Comparison of ENCODE assay signal across 8 mouse cellular contexts in the genomic region with DNA sequence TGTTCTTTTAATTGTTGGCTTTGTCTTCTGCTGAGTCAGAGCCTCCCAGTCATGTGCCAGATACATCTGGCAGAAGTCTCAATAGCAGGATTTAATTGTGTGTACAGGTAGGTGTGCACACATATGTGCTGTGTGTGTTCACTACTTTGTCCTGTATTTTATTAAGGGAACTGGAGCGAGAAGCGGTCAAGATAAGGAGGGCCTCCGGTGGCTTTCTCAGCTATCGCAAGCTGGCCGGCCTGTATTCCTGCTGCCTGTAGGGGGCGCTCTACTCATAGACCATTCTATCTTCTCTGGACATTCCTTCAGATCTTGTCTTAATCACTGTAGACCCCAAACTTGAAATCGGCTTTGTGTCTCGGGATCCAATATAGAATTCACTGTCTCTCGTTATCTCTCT. TPM values are rescaled to one million over a fixed set of nuclear protein-coding genes. Genes with fewer than 3 reads are reported as not detected.
A peak's percentile ranks its signal among the peaks of the same experiment; 100 is the strongest.
DNase-seq lines count a peak whose midpoint lies in the region; ATAC-seq and TF ChIP-seq lines count a peak whose summit lies in the region.

No protein-coding gene starts in this region.

- ATAC-seq in hindbrain, embryonic 14.5 days (ENCODE audit: low FRiP score): no peak
- no peak for ATAC-seq in hindbrain, embryonic 12.5 days (ENCODE audit: low FRiP score)
- peak; percentile 38 for ATAC-seq in inflammation-experienced regulatory T-cells, adult 6 months
- ATAC-seq in neural tube, embryonic 11.5 days (ENCODE audit: insufficient read depth, low FRiP score, low TSS enrichment): no peak

- H3K4me3 ChIP-seq in hindbrain, embryonic 14.5 days (replicated peaks; ENCODE audit: low read length): no peak overlapping the region
- no peak overlapping the region for H3K4me3 ChIP-seq in hindbrain, embryonic 12.5 days
- no peak overlapping the region for H3K4me3 ChIP-seq in bone marrow macrophage, adult 2 months (ENCODE audit: insufficient read depth, low read length)
- H3K4me3 ChIP-seq in embryonic fibroblast, embryonic 13.5 days (ENCODE audit: insufficient read depth, low read length): no peak overlapping the region
- H3K4me3 ChIP-seq in neural tube, embryonic 11.5 days (ENCODE audit: low read depth, low read length): no peak overlapping the region
- H3K4me3 ChIP-seq in testis, adult 2 months (ENCODE audit: control insufficient read depth, low read depth, low read length): no peak overlapping the region

- peak; percentile 77 for DNase-seq in hindbrain, embryonic 14.5 days (ENCODE audit: low spot score)
- peak; percentile 60 to 76 for DNase-seq in left cerebral cortex, postnatal 36 days (ENCODE audit: low spot score in 2 of 2)
- DNase-seq in neural tube, embryonic 11.5 days (ENCODE audit: low spot score): peak; percentile 56

- no peaks in the 10 kb centered on the region for H3K9me3 ChIP-seq in hindbrain, embryonic 14.5 days (ENCODE audit: control insufficient read depth, low read length)
- no peaks in the 10 kb centered on the region for H3K9me3 ChIP-seq in hindbrain, embryonic 12.5 days (replicated peaks)
- no peaks in the 10 kb centered on the region for H3K9me3 ChIP-seq in neural tube, embryonic 11.5 days (ENCODE audit: control insufficient read depth, low read length)

- H3K9ac ChIP-seq in hindbrain, embryonic 14.5 days: no peak overlapping the region
- H3K9ac ChIP-seq in hindbrain, embryonic 12.5 days: no peak overlapping the region
- H3K9ac ChIP-seq in neural tube, embryonic 11.5 days (ENCODE audit: low read length): no peak overlapping the region

- 30% methylated on average over 9 of the region's 9 CpGs for WGBS in hindbrain, embryonic 14.5 days
- WGBS in hindbrain, embryonic 12.5 days: 31% methylated on average over 9 of the region's 9 CpGs
- 29% methylated on average over 9 of the region's 9 CpGs for WGBS in neural tube, embryonic 11.5 days

- no peak overlapping the region for H3K27ac ChIP-seq in hindbrain, embryonic 14.5 days
- no peak overlapping the region for H3K27ac ChIP-seq in hindbrain, embryonic 12.5 days
- no peak overlapping the region for H3K27ac ChIP-seq in bone marrow macrophage, adult 2 months (ENCODE audit: insufficient read depth, low read depth, low read length)
- H3K27ac ChIP-seq in embryonic fibroblast, embryonic 13.5 days (ENCODE audit: insufficient read depth, low read length): no peak overlapping the region
- no peak overlapping the region for H3K27ac ChIP-seq in neural tube, embryonic 11.5 days (ENCODE audit: low read depth, low read length)
- no peak overlapping the region for H3K27ac ChIP-seq in testis, adult 2 months (ENCODE audit: control insufficient read depth, insufficient read depth, low read depth, low read length)

- intact Hi-C loops in left cerebral cortex, postnatal 36 days (cut with DNase I): loop anchor here (2.0 kb wide), 1 partner anchor 50 kb away; no protein-coding TSS in a partner anchor

- no peaks in the 10 kb centered on the region for H3K36me3 ChIP-seq in hindbrain, embryonic 14.5 days (replicated peaks; ENCODE audit: control insufficient read depth, insufficient read depth)
- H3K36me3 ChIP-seq in hindbrain, embryonic 12.5 days: peaks cover 4% of the 10 kb centered on the region; the same call in 1 of the 2 replicates
- no peaks in the 10 kb centered on the region for H3K36me3 ChIP-seq in neural tube, embryonic 11.5 days (ENCODE audit: control insufficient read depth, insufficient read depth, low read length)
- no peaks in the 10 kb centered on the region for H3K36me3 ChIP-seq in testis, adult 2 months (ENCODE audit: control insufficient read depth, insufficient read depth, low read length)

- peak; percentile 84 for TF ChIP-seq CTCF in bone marrow macrophage, adult 2 months (IDR thresholded peaks at IDR 0.05; ENCODE audit: low read depth, low read length)
- TF ChIP-seq CTCF in embryonic fibroblast, embryonic 13.5 days (IDR thresholded peaks at IDR 0.05; ENCODE audit: borderline replicate concordance, insufficient read depth, low read length): peak; percentile 30; the same call in 1 of the 2 replicates
- peak; percentile 82 for TF ChIP-seq CTCF in testis, adult 2 months (IDR thresholded peaks at IDR 0.05; ENCODE audit: control insufficient read depth, insufficient read depth, insufficient replicate concordance, low read depth, low read length)

- peaks cover 11% of the 10 kb centered on the region for H3K4me1 ChIP-seq in hindbrain, embryonic 14.5 days (replicated peaks; ENCODE audit: control insufficient read depth, insufficient read depth, low read length)
- peaks cover 17% of the 10 kb centered on the region; the same call in 1 of the 2 replicates for H3K4me1 ChIP-seq in hindbrain, embryonic 12.5 days
- H3K4me1 ChIP-seq in bone marrow macrophage, adult 2 months (ENCODE audit: control insufficient read depth, insufficient read depth, low read length): no peaks in the 10 kb centered on the region; the same call in 1 of the 2 replicates
- H3K4me1 ChIP-seq in embryonic fibroblast, embryonic 13.5 days (ENCODE audit: control insufficient read depth, insufficient read depth, low read length): 0 out of 2 replicates have a peak, but pooled peaks cover 2% of the 10 kb centered on the region
- H3K4me1 ChIP-seq in neural tube, embryonic 11.5 days (ENCODE audit: control insufficient read depth, insufficient read depth, low read length): 0 out of 2 replicates have a peak, but pooled peaks cover 4% of the 10 kb centered on the region
- peaks cover 9% of the 10 kb centered on the region for H3K4me1 ChIP-seq in testis, adult 2 months (ENCODE audit: control insufficient read depth, insufficient read depth, low read length)

- no peak overlapping the region for H3K4me2 ChIP-seq in hindbrain, embryonic 14.5 days (replicated peaks)
- no peak overlapping the region for H3K4me2 ChIP-seq in hindbrain, embryonic 12.5 days (replicated peaks)
- H3K4me2 ChIP-seq in neural tube, embryonic 11.5 days (ENCODE audit: low read depth): no peak overlapping the region

- H3K27me3 ChIP-seq in hindbrain, embryonic 14.5 days (ENCODE audit: control insufficient read depth, insufficient read depth, low read length): no peaks in the 10 kb centered on the region
- no peaks in the 10 kb centered on the region for H3K27me3 ChIP-seq in hindbrain, embryonic 12.5 days
- no peaks in the 10 kb centered on the region for H3K27me3 ChIP-seq in neural tube, embryonic 11.5 days (ENCODE audit: control insufficient read depth, insufficient read depth, low read length)
- no peaks in the 10 kb centered on the region; the same call in 1 of the 2 replicates for H3K27me3 ChIP-seq in testis, adult 2 months (ENCODE audit: control insufficient read depth, insufficient read depth, low read length)

- no peak for TF ChIP-seq POLR2A in bone marrow macrophage, adult 2 months (IDR thresholded peaks at IDR 0.05; ENCODE audit: borderline replicate concordance, low read depth, low read length)
- TF ChIP-seq POLR2A in embryonic fibroblast, embryonic 13.5 days (IDR thresholded peaks at IDR 0.05; ENCODE audit: low read depth, low read length): no peak
- no peak for TF ChIP-seq POLR2A in testis, adult 2 months (IDR thresholded peaks at IDR 0.05; ENCODE audit: control insufficient read depth, low read depth, low read length)

RNA-seq across cellular contexts. Expression of a gene that starts 1.2 kb away (rescaled TPM):
- polyA plus RNA-seq in hindbrain, embryonic 14.5 days (2014; fragmentation: Nextera tagmentation; extraction: Ambion mirVana): 15.8 and 16.5 TPM in 2 replicates
- 8.9 and 9.3 TPM in 2 replicates for polyA plus RNA-seq in hindbrain, embryonic 12.5 days (2016; fragmentation: Nextera tagmentation; extraction: Ambion mirVana)
- 0.32 and 0.37 TPM in 2 replicates for polyA plus RNA-seq in bone marrow macrophage, adult 2 months (2012; ENCODE audit: insufficient read depth, insufficient read length, missing spikeins)
- polyA plus RNA-seq in embryonic fibroblast, embryonic 13.5 days (2011; ENCODE audit: insufficient read length, low read depth, missing spikeins): 2.1 and 2.5 TPM in 2 replicates
- under 1 TPM; 0.11 to 0.68 (median 0.57) TPM for polyA plus RNA-seq in inflammation-experienced regulatory T-cells, adult 6 months (2017; shearing (Covaris generic))
- 10 to 100 TPM; 55.4 to 57.0 TPM for total RNA-seq in left cerebral cortex, postnatal 36 days (2021)
- 7.1 and 7.9 TPM in 2 replicates for polyA plus RNA-seq in neural tube, embryonic 11.5 days (2014; fragmentation: Nextera tagmentation; extraction: Ambion mirVana)
- 0.58 and 0.83 TPM in 2 replicates for polyA plus RNA-seq in testis, adult 2 months (2012; rRNA removed)

RNA-seq across cellular contexts. Expression of a gene that starts 4.3 kb away (rescaled TPM):
- 2.8 and 3.8 TPM in 2 replicates for polyA plus RNA-seq in hindbrain, embryonic 14.5 days (2014; fragmentation: Nextera tagmentation; extraction: Ambion mirVana)
- 1.0 and 2.3 TPM in 2 replicates for polyA plus RNA-seq in hindbrain, embryonic 12.5 days (2016; fragmentation: Nextera tagmentation; extraction: Ambion mirVana)
- not detected in 2 replicates for polyA plus RNA-seq in bone marrow macrophage, adult 2 months (2012; ENCODE audit: insufficient read depth, insufficient read length, missing spikeins)
- 0.45 and 1.1 TPM in 2 replicates for polyA plus RNA-seq in embryonic fibroblast, embryonic 13.5 days (2011; ENCODE audit: insufficient read length, low read depth, missing spikeins)
- 1 to 10 TPM; 1.0 to 3.3 (median 1.9) TPM for polyA plus RNA-seq in inflammation-experienced regulatory T-cells, adult 6 months (2017; shearing (Covaris generic))
- 10 to 100 TPM; 19.0 to 19.2 TPM for total RNA-seq in left cerebral cortex, postnatal 36 days (2021)
- polyA plus RNA-seq in neural tube, embryonic 11.5 days (2014; fragmentation: Nextera tagmentation; extraction: Ambion mirVana): 0.43 and 0.76 TPM in 2 replicates
- 1.3 TPM in 2 replicates for polyA plus RNA-seq in testis, adult 2 months (2012; rRNA removed)

Comparison
In these comparisons a context has a peak if more than half of its experiments do, and no peak if none do; other contexts are left out.
1. CTCF ChIP-seq: peak in every context shown above with its lines; median percentile 84 in bone marrow macrophage, adult 2 months; 82 in testis, adult 2 months; 30 in embryonic fibroblast, embryonic 13.5 days.